Mouse (Mus musculus) lung, adult 2 months (tissue): ENCODE data around the gene Gnptab. TPM values are rescaled to one million over a fixed set of nuclear protein-coding genes. Genes with fewer than 3 reads are reported as not detected.

ENCODE experiments used
- DNase-seq: peaks from one replicate; pipeline ENCODE4 v3.0.0; 2022
- H3K4me1 ChIP-seq: fragments of 200-500 bp; 2 replicates; pipeline ENCODE4 v1.6.1; 2011; ENCODE audit warnings: low read length; ENCODE audit not compliant: control insufficient read depth, insufficient read depth
- H3K4me3 ChIP-seq: fragments of 200-500 bp; replicated peaks from 2 replicates; pipeline ENCODE3; 2011; ENCODE audit warnings: low read depth, mild to moderate bottlenecking, control low read depth, low read length; ENCODE audit errors: extremely low read depth
- CTCF ChIP-seq: fragments of 200-500 bp; IDR thresholded peaks from 2 replicates; pipeline ENCODE4 v1.5.1; 2011; ENCODE audit warnings: mild to moderate bottlenecking, low read length, control low read depth; ENCODE audit not compliant: insufficient read depth
- POLR2A ChIP-seq: fragments of 200-500 bp; IDR thresholded peaks from 2 replicates; pipeline ENCODE4 v1.6.1; 2011; ENCODE audit warnings: low read depth, mild to moderate bottlenecking, control low read depth, low read length, borderline replicate concordance; ENCODE audit errors: extremely low read depth
- WGBS: fragments of 180-500 bp; shearing (Covaris S2); methylation state at CpG from one replicate; pipeline ENCODE4 v1.1.7; 2018; 5-methylcytosine and 5-hydroxymethylcytosine counted together
- polyA plus RNA-seq: library from polyadenylated mRNA; depleted of rRNA; stranded (reverse); fragments of >200 nt; gene quantifications from 2 replicates; pipeline ENCODE4 v1.2.3, GENCODE M21; 2012

Gnptab gene
- polyA plus RNA-seq, 1 experiment, result 16.6 TPM

- TF ChIP-seq POLR2A, result no peak
- TF ChIP-seq CTCF, result no peak
- Histone ChIP-seq H3K4me1 (no peaks in the 10 kb centered on the region), H3K4me3 (no peak overlapping the region)
- no peak for DNase-seq
- 69% methylated on average over 7 of the region's 7 CpGs for WGBS
These were observed 26.9 kb downstream of the Gnptab start for GRCm38 (mm10) chr10:88405812-88406211.

- Histone ChIP-seq H3K4me1 (no peaks in the 10 kb centered on the region), H3K4me3 (no peak overlapping the region)
- no peak for DNase-seq
- TF ChIP-seq CTCF (no peak), POLR2A (no peak)
- 82% methylated on average over 12 of the region's 12 CpGs for WGBS
These were observed 29.1 kb downstream of the Gnptab start for GRCm38 (mm10) chr10:88407875-88408631.

- Histone ChIP-seq H3K4me3 (no peak overlapping the region), H3K4me1 (no peaks in the 10 kb centered on the region)
- no peak for DNase-seq
- TF ChIP-seq POLR2A (no peak), CTCF (no peak)
- WGBS, result 71% methylated on average over 2 of the region's 2 CpGs
These were observed 30.8 kb downstream of the Gnptab start for GRCm38 (mm10) chr10:88409751-88410150.

- Histone ChIP-seq H3K4me3 (no peak overlapping the region), H3K4me1 (no peaks in the 10 kb centered on the region)
- WGBS, result 74% methylated on average over 17 of the region's 17 CpGs
- DNase-seq, result no peak
- TF ChIP-seq CTCF (no peak), POLR2A (no peak)
These were observed 33.5 kb downstream of the Gnptab start for GRCm38 (mm10) chr10:88412290-88412995.

GRCm38 (mm10) chr10:88417686-88418085 lies 38.8 kb downstream of the Gnptab start:
- no peak for DNase-seq
- Histone ChIP-seq H3K4me1 (no peaks in the 10 kb centered on the region), H3K4me3 (no peak overlapping the region)
- 80% methylated on average over 5 of the region's 5 CpGs for WGBS
- TF ChIP-seq CTCF (no peak), POLR2A (no peak)

- 70% methylated on average over 11 of the region's 11 CpGs for WGBS
- DNase-seq, result no peak
- Histone ChIP-seq H3K4me3 (no peak overlapping the region), H3K4me1 (no peaks in the 10 kb centered on the region)
- no peak for TF ChIP-seq CTCF
- no peak for TF ChIP-seq POLR2A
These were observed 41.2 kb downstream of the Gnptab start for GRCm38 (mm10) chr10:88420141-88420541.

GRCm38 (mm10) chr10:88420655-88421435 lies 41.9 kb downstream of the Gnptab start:
- Histone ChIP-seq H3K4me1 (no peaks in the 10 kb centered on the region), H3K4me3 (no peak overlapping the region)
- 85% methylated on average over 19 of the region's 19 CpGs for WGBS
- no peak for DNase-seq
- TF ChIP-seq CTCF (no peak), POLR2A (no peak)

GRCm38 (mm10) chr10:88426158-88426816 lies 47.4 kb downstream of the Gnptab start:
- H3K4me3 ChIP-seq, result no peak overlapping the region
- peak; percentile 13; the same call in 1 of the 2 replicates for TF ChIP-seq CTCF
- no peak for TF ChIP-seq POLR2A
- 95% methylated on average over 2 of the region's 2 CpGs for WGBS
- H3K4me1 ChIP-seq, result no peaks in the 10 kb centered on the region
- DNase-seq, result peak; percentile 23

- no peaks in the 10 kb centered on the region for H3K4me1 ChIP-seq
- TF ChIP-seq CTCF (no peak), POLR2A (no peak)
- 58% methylated on average over 5 of the region's 5 CpGs for WGBS
- no peak overlapping the region for H3K4me3 ChIP-seq
- DNase-seq, result no peak
These were observed 48.0 kb downstream of the Gnptab start for GRCm38 (mm10) chr10:88426896-88427295.
